Mouse (Mus musculus) layer of hippocampus, postnatal 36 days (tissue): ENCODE measurements around the gene Ppp2ca. TPM values are rescaled to one million over a fixed set of nuclear protein-coding genes. Genes with fewer than 3 reads are reported as not detected.

ENCODE experiments used
- DNase-seq, 2 experiments: peaks; one replicate each; pipeline ENCODE4 v3.0.0; 2022
- total RNA-seq, 2 experiments: library from RNA; stranded (reverse); gene quantifications; 2 replicates each; pipeline ENCODE4 v1.2.3; 2021

Gene Ppp2ca
- 100 to 1,000 TPM; 112 to 117 TPM for total RNA-seq

- peak; percentile 99 for DNase-seq
These were observed at the start of gene Ppp2ca for GRCm38 (mm10) chr11:52098398-52098946. TSS of gene Ppp2ca (plus strand) at chr11:52098681.

GRCm38 (mm10) chr11:52053371-52053770 lies 45.1 kb upstream of the Ppp2ca start:
- no peak for DNase-seq

- DNase-seq: no peak
These were observed 43.8 kb upstream of the Ppp2ca start for GRCm38 (mm10) chr11:52054728-52055127.

- no peak for DNase-seq
These were observed 42.3 kb upstream of the Ppp2ca start for GRCm38 (mm10) chr11:52056198-52056597.

- no peak for DNase-seq
These were observed 39.5 kb upstream of the Ppp2ca start for GRCm38 (mm10) chr11:52059001-52059400.

GRCm38 (mm10) chr11:52060315-52060714 lies 38.2 kb upstream of the Ppp2ca start:
- DNase-seq: no peak

- DNase-seq: no peak
These were observed 36.1 kb upstream of the Ppp2ca start for GRCm38 (mm10) chr11:52062406-52062805.

GRCm38 (mm10) chr11:52064398-52064797 lies 34.1 kb upstream of the Ppp2ca start:
- DNase-seq: no peak

GRCm38 (mm10) chr11:52065841-52066240 lies 32.6 kb upstream of the Ppp2ca start:
- DNase-seq: no peak

- no peak for DNase-seq
These were observed 26.7 kb upstream of the Ppp2ca start for GRCm38 (mm10) chr11:52071768-52072167.

- DNase-seq: no peak
These were observed 24.8 kb upstream of the Ppp2ca start for GRCm38 (mm10) chr11:52073528-52074170.

GRCm38 (mm10) chr11:52074626-52075470 lies 23.6 kb upstream of the Ppp2ca start:
- no peak for DNase-seq

- DNase-seq: no peak
These were observed 22.5 kb upstream of the Ppp2ca start for GRCm38 (mm10) chr11:52075794-52076633.

- DNase-seq: no peak
These were observed 21.6 kb upstream of the Ppp2ca start for GRCm38 (mm10) chr11:52076742-52077352.

GRCm38 (mm10) chr11:52077939-52078338 lies 20.5 kb upstream of the Ppp2ca start:
- no peak for DNase-seq

- no peak for DNase-seq
These were observed 18.5 kb upstream of the Ppp2ca start for GRCm38 (mm10) chr11:52079978-52080377.

- no peak for DNase-seq
These were observed 17.8 kb upstream of the Ppp2ca start for GRCm38 (mm10) chr11:52080656-52081055.

GRCm38 (mm10) chr11:52085857-52086203 lies 12.7 kb upstream of the Ppp2ca start:
- DNase-seq: no peak

- peak; percentile 55 to 71 for DNase-seq
These were observed 12.1 kb upstream of the Ppp2ca start for GRCm38 (mm10) chr11:52086204-52086864.

- no peak for DNase-seq
These were observed 9.2 kb upstream of the Ppp2ca start for GRCm38 (mm10) chr11:52089291-52089690.

GRCm38 (mm10) chr11:52091261-52091660 lies 7.2 kb upstream of the Ppp2ca start:
- no peak for DNase-seq

GRCm38 (mm10) chr11:52094568-52094967 lies 3.9 kb upstream of the Ppp2ca start:
- DNase-seq: no peak
